Mouse (Mus musculus) stomach, postnatal 0 days (tissue): ENCODE measurements at regions not wholly inside any gene's neighbourhood (a gene's known extent, or its start where the extent isn't known, plus 50 kb on each side); places are given as distances from the start of the nearest gene placed in this dataset.
"Not testable (repeated sequence)": the region's sequence is repeated elsewhere in the genome, so short reads cannot be mapped to it uniquely, and the experiment has no call there.

Experiments used
- ATAC-seq: fragments of 200-750 bp; cut with Nextera tagmentation; 2 replicates; pipeline ENCODE4 v1.8.0; 2017; ENCODE audit not compliant: low FRiP score, low TSS enrichment
- DNase-seq: peaks from one replicate; pipeline ENCODE4 v3.0.0-alpha.2; 2016; ENCODE audit warnings: low spot score
- H3K27ac ChIP-seq: fragments of 300-500 bp; sonication (generic); replicated peaks from 2 replicates; pipeline ENCODE4 v1.5.1; 2014; ENCODE audit warnings: mild to moderate bottlenecking, control low read depth
- H3K27me3 ChIP-seq: fragments of 300-500 bp; sonication (generic); 2 replicates; pipeline ENCODE4 v1.6.1; 2014; ENCODE audit warnings: low read length; ENCODE audit not compliant: control insufficient read depth, insufficient read depth
- H3K36me3 ChIP-seq: fragments of 300-500 bp; sonication (generic); 2 replicates; pipeline ENCODE4 v1.6.1; 2014; ENCODE audit warnings: low read length, mixed read lengths; ENCODE audit not compliant: control insufficient read depth, insufficient read depth
- H3K4me1 ChIP-seq: fragments of 300-500 bp; sonication (generic); replicated peaks from 2 replicates; pipeline ENCODE4 v1.6.1; 2014; ENCODE audit warnings: antibody characterized with exemption; ENCODE audit not compliant: control insufficient read depth, insufficient read depth
- H3K4me2 ChIP-seq: fragments of 300-500 bp; sonication (generic); replicated peaks from 2 replicates; pipeline ENCODE4 v1.6.1; 2014; ENCODE audit warnings: low read depth, mild to moderate bottlenecking, control low read depth, moderate library complexity
- H3K4me3 ChIP-seq: fragments of 300-500 bp; sonication (generic); 2 replicates; pipeline ENCODE4 v1.5.1; 2014; ENCODE audit warnings: low read depth, low read length, control low read depth
- H3K9ac ChIP-seq: fragments of 300-500 bp; sonication (generic); 2 replicates; pipeline ENCODE4 v1.6.1; 2014; ENCODE audit warnings: mild to moderate bottlenecking, low read length, control low read depth, mixed read lengths
- H3K9me3 ChIP-seq: fragments of 300-500 bp; sonication (generic); 2 replicates; pipeline ENCODE4 v1.6.1; 2016; ENCODE audit warnings: low read length; ENCODE audit not compliant: control insufficient read depth
- CTCF ChIP-seq: IDR thresholded peaks from 2 replicates; pipeline ENCODE4 v1.5.1; 2016; ENCODE audit warnings: antibody characterized with exemption, low read depth, mild to moderate bottlenecking, moderate library complexity
- EP300 ChIP-seq: optimal IDR thresholded peaks from 2 replicates; pipeline ENCODE3; 2016; ENCODE audit warnings: antibody characterized with exemption
- WGBS: fragments of 180-500 bp; shearing (Covaris S2); extraction: QIAGEN DNeasy Blood & Tissue Kit; methylation state at CpG from one replicate; pipeline ENCODE4 v1.1.7; 2014; 5-methylcytosine and 5-hydroxymethylcytosine counted together

- ATAC-seq (no peak), DNase-seq (no peak)
- 58% methylated on average over 4 of the region's 4 CpGs for WGBS
- Histone ChIP-seq H3K4me1 (no peaks in the 10 kb centered on the region), H3K27ac (no peak overlapping the region), H3K36me3 (no peaks in the 10 kb centered on the region), H3K9ac (no peak overlapping the region), H3K4me2 (no peak overlapping the region), H3K27me3 (no peaks in the 10 kb centered on the region), H3K4me3 (no peak overlapping the region), H3K9me3 (no peaks in the 10 kb centered on the region)
- TF ChIP-seq CTCF (no peak), EP300 (no peak)
These were observed 367.0 kb downstream of the Tlr4 start for GRCm38 (mm10) chr4:67194425-67194824.

DNA sequence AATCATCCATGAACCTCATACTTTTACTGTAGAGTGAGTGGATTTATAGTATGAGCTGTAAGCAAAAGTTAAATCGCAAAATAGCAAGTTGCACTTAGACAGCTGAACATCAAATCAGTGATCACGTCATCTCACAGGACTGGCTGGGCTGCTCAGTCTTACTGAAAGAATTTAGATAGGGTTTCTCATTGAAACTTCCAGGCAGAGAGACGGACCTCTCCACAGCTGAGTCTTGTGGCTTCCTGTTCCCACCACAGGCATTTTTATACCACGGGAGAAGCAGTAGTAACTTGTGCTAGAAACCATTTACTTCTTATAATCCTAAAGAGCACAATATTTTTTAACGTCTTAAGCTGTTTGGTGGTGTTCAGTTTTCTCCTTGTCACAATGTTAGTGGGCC lies 369.5 kb downstream of the Tlr4 start:
- Histone ChIP-seq H3K4me3 (no peak overlapping the region), H3K27me3 (no peaks in the 10 kb centered on the region), H3K27ac (no peak overlapping the region), H3K4me2 (no peak overlapping the region), H3K9ac (no peak overlapping the region), H3K9me3 (no peaks in the 10 kb centered on the region), H3K36me3 (no peaks in the 10 kb centered on the region), H3K4me1 (no peaks in the 10 kb centered on the region)
- 70% methylated on average over 5 of the region's 5 CpGs for WGBS
- TF ChIP-seq CTCF (no peak), EP300 (no peak)
- no peak for DNase-seq
- no peak for ATAC-seq

DNA sequence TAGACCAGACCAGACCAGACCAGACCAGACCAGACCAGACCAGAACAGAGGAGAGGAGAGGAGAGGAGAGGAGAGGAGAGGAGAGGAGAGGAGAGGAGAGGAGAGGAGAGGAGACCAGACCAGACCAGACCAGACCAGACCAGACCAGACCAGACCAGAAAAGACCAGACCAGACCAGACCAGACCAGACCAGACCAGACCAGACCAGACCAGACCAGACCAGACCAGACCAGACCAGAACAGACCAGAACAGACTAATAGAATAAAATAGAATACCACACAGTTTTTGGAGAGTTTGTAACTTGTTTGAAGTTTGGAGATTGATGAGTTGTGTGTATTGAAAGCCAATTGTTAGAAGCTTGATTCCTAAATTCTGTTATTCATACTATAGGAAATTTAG lies 381.0 kb downstream of the Tlr4 start:
- not testable (repeated sequence) for ATAC-seq, DNase-seq, H3K9ac ChIP-seq, H3K4me2 ChIP-seq, H3K4me3 ChIP-seq, H3K9me3 ChIP-seq, H3K4me1 ChIP-seq, H3K27me3 ChIP-seq, H3K27ac ChIP-seq, H3K36me3 ChIP-seq

DNA sequence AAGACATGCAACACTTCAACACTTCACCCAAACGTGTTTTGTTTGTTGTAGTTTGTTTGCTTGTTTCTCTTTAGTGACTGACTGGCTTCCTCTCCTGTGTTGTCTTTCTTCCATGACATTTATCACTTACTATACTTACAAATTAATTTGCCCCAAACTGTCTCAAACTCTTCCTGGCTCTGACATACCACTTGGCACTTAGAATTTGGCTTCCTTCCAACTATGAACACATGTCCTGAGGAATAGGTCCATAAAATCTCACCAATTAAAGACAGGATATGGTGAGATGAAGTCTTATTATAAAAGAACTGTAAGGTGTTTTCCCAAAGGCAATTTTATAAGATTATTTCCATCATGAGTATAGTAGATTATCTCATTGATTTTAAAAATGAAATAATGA lies 386.0 kb downstream of the Tlr4 start:
- no peak overlapping the region for H3K4me2 ChIP-seq
- TF ChIP-seq CTCF (no peak), EP300 (no peak)
- H3K36me3 ChIP-seq: no peaks in the 10 kb centered on the region
- H3K4me3 ChIP-seq: no peak overlapping the region
- no peaks in the 10 kb centered on the region for H3K9me3 ChIP-seq
- no peaks in the 10 kb centered on the region for H3K4me1 ChIP-seq
- DNase-seq (no peak), ATAC-seq (no peak)
- H3K9ac ChIP-seq: no peak overlapping the region
- no peaks in the 10 kb centered on the region for H3K27me3 ChIP-seq
- WGBS: 62% methylated on average over 1 of the region's 1 CpGs
- H3K27ac ChIP-seq: no peak overlapping the region

DNA sequence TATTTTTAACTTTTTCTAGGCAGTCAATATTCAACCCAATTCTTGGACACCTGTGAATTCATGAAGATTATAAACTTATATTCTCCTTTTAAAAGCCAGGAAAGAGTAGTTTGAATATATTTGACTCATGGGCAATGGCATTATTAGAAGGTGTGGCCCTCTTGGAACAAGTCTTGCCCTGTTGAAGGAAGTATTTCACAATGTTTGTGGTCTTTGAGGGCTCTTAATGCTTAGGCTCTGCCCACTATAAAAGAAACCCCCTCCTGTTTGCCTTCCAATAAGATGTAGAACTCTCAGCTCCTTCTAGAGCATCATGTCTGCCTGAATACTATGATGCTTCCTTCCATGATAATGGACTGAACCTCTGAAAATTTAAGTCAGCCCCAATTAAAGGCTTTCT lies 397.1 kb downstream of the Tlr4 start:
- no peak for ATAC-seq

DNA sequence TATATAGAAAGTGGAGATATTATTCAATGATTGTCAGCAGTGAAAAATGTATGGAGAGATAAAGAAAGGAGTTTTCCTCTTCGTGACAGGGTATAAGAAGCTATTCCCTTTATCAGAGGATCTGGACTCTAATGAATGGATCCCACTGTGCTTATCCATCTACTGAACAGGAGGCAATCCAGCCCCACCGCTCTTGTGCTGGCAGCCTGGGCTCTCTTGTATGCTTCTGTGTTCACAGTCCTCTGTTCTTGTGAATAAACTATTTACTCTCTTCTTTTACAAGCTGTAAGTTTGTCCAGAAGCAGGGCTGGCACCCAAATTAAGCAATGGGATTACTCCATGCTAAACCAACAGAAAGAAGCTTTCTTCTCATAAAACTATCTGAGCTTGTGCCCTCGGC lies 401.8 kb downstream of the Tlr4 start:
- no peak overlapping the region for H3K4me2 ChIP-seq
- TF ChIP-seq CTCF: no peak
- no peak for TF ChIP-seq EP300
- no peaks in the 10 kb centered on the region for H3K9me3 ChIP-seq
- H3K36me3 ChIP-seq: no peaks in the 10 kb centered on the region
- ATAC-seq: no peak
- no peak overlapping the region for H3K27ac ChIP-seq
- DNase-seq: no peak
- WGBS: 55% methylated on average over 3 of the region's 3 CpGs
- H3K27me3 ChIP-seq: no peaks in the 10 kb centered on the region
- no peak overlapping the region for H3K4me3 ChIP-seq
- no peaks in the 10 kb centered on the region for H3K4me1 ChIP-seq
- no peak overlapping the region for H3K9ac ChIP-seq

More for the DNA sequence above, 397.1 kb downstream of the Tlr4 start:
- Histone ChIP-seq H3K4me1 (no peaks in the 10 kb centered on the region), H3K4me2 (no peak overlapping the region), H3K27me3 (no peaks in the 10 kb centered on the region), H3K27ac (no peak overlapping the region), H3K4me3 (no peak overlapping the region), H3K36me3 (no peaks in the 10 kb centered on the region), H3K9ac (no peak overlapping the region), H3K9me3 (no peaks in the 10 kb centered on the region)
- no peak for DNase-seq
- no peak for TF ChIP-seq EP300
- TF ChIP-seq CTCF: no peak
